Mouse (Mus musculus): ENCODE results near the gene Creg1. TPM values are rescaled to one million over a fixed set of nuclear protein-coding genes. Genes with fewer than 3 reads are reported as not detected.

The Creg1 gene
- polyA plus RNA-seq, 1 experiment from 2014 or later, result 89.9 TPM

DNA sequence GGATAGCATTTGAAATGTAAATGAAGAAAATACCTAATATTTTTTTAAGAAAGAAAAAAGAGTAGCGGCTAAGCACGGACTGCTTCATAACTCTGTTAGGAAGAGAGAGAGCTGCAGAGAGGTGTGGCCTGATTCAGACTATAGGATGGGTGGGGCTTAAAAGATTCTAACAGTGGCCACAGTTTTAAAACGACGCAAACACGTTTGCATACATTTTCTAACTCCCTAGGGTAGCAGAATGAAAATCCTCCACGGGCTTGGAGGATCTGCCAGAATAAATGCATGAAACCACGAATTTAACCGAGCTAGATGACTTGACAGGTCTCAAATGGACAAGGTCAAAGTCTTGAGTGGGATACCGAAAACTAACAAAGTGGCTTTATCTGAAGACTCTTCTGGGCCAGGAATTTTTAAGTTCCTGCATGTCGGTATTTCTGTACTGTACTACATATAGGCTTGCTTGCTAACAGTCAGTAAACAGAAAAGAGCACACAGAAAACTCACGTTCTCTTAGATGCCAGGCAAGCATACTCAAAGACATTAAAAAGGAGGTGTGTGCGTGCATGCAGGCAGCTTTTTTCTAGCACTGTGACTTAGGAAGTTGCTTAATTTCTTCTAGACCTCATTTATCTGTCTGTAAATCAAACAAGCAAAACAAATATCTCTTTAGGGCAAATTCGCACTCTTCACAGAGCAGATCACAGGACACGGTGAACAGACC is 472 bp upstream of the Creg1 start:
- TF ChIP-seq CTCF (IDR thresholded peaks at IDR 0.05; ENCODE audit: low read depth), result no peak
- peak overlapping the region; percentile 80 for H3K4me2 ChIP-seq (ENCODE audit: low read length)
- H3K9ac ChIP-seq (ENCODE audit: low read depth, low read length), result no peak overlapping the region
- DNase-seq (ENCODE audit: low spot score), result peak; percentile 56
- 23% methylated on average over 14 of the region's 14 CpGs for whole genome bisulfite sequencing
- H3K4me3 ChIP-seq (replicated peaks; ENCODE audit: low read depth, low read length), result peak overlapping the region; percentile 83
- 0 out of 2 replicates have a peak, but pooled peaks have one; percentile 4 for ATAC-seq (replicated peaks; ENCODE audit: low FRiP score, low read depth)
- peaks cover 8% of the 10 kb centered on the region; the same call in 1 of the 2 replicates for H3K4me1 ChIP-seq (replicated peaks; ENCODE audit: insufficient read depth, low read length)
- H3K27me3 ChIP-seq (ENCODE audit: insufficient read depth, low read length), result no peaks in the 10 kb centered on the region
- no peaks in the 10 kb centered on the region for H3K36me3 ChIP-seq (ENCODE audit: insufficient read depth, low read length)
- H3K9me3 ChIP-seq (replicated peaks; ENCODE audit: low read length), result no peaks in the 10 kb centered on the region
- H3K27ac ChIP-seq, result no peak overlapping the region

DNA sequence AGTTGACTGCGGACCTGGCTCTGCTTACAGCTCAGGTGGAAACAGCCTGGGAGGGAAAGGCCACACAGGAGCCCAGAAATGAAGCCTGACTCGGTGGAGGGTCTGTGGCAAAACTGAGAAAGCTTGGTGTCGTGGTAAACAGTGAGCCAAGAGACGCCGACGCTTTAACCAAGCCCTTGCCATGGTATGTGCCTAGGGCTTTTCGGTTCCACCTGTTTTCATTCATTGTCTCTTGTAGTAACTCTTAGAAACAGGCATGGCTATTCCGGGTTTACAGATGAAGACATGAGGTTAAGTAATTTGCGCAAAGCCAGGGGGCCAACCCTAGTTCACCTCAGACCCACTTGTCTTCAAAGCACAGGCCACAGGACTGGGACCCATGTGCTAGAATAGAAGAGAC is 1.0 kb downstream of the Creg1 start:
- Histone ChIP-seq H3K9ac (ENCODE audit: low read depth, low read length) (no peak overlapping the region), H3K27ac (no peak overlapping the region), H3K27me3 (ENCODE audit: insufficient read depth, low read length) (no peaks in the 10 kb centered on the region), H3K36me3 (ENCODE audit: insufficient read depth, low read length) (no peaks in the 10 kb centered on the region), H3K4me2 (ENCODE audit: low read length) (peak overlapping the region; percentile 80), H3K4me3 (replicated peaks; ENCODE audit: low read depth, low read length) (peak overlapping the region; percentile 83), H3K4me1 (replicated peaks; ENCODE audit: insufficient read depth, low read length) (peaks cover 8% of the 10 kb centered on the region; the same call in 1 of the 2 replicates), H3K9me3 (replicated peaks; ENCODE audit: low read length) (no peaks in the 10 kb centered on the region)
- no peak for TF ChIP-seq CTCF (IDR thresholded peaks at IDR 0.05; ENCODE audit: low read depth)
- ATAC-seq (replicated peaks; ENCODE audit: low FRiP score, low read depth) (no peak), DNase-seq (ENCODE audit: low spot score) (no peak)
- WGBS, result 54% methylated on average over 9 of the region's 9 CpGs

DNA sequence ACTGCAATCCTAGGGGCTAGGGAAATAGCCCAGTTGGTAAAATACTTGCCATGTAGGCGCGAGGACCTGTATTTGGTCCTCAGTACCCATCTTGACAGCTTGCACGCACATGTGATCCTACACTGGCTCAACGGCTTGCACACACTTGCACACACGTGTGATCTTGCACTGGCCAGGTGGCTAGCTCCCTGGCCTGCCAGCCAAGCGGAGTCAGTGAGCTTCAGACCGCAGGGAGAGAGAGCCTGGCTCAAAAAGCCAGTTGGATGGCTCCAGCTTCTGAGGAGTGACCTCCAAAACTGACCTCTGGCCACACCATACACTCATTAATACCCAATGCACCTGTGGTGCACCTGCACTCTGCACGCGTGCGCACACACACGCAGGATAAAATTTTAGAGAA is 1.5 kb downstream of the Creg1 start:
- 84% methylated on average over 11 of the region's 11 CpGs for WGBS
- peak overlapping the region; percentile 80 for H3K4me2 ChIP-seq (ENCODE audit: low read length)
- H3K9ac ChIP-seq (ENCODE audit: low read depth, low read length), result no peak overlapping the region

DNA sequence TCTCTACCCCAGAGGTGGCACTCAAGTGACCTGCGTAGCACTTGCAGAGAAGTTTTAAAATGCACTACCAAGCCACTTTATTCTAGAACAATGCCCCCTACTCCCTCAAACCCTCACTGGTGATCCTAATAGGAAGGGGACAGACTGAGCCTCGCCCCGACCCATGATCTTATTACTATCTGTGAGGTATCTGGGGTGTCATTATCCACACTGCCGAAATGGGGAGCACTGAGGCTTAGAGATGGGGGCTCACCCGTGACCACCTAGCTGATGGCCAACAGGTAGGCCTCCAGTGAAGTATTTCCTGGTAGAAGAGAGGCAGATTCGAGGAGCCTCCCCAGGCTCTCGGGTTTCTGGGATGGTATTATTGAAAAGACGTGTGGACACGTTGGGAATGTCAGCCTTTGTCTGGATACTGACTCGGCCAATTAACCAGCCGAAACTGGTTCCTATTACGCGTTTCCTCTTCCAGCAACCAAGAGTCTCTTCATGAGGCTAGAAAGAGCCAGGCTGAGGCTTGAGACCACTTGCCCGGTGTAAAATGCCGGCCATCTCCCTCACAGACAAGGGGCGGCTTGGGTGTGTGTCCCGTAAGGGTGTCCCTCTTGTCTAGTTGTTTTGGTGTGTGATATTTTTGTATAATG is 2.2 kb downstream of the Creg1 start:
- no peak for TF ChIP-seq CTCF (IDR thresholded peaks at IDR 0.05; ENCODE audit: low read depth)
- H3K9me3 ChIP-seq (replicated peaks; ENCODE audit: low read length), result no peaks in the 10 kb centered on the region
- H3K9ac ChIP-seq (ENCODE audit: low read depth, low read length), result no peak overlapping the region
- H3K4me1 ChIP-seq (replicated peaks; ENCODE audit: insufficient read depth, low read length), result peaks cover 8% of the 10 kb centered on the region; the same call in 1 of the 2 replicates
- H3K36me3 ChIP-seq (ENCODE audit: insufficient read depth, low read length), result no peaks in the 10 kb centered on the region
- peak overlapping the region; percentile 25 for H3K4me2 ChIP-seq (ENCODE audit: low read length)
- DNase-seq (ENCODE audit: low spot score) (no peak), ATAC-seq (replicated peaks; ENCODE audit: low FRiP score, low read depth) (no peak)
- WGBS, result 69% methylated on average over 17 of the region's 17 CpGs
- no peak overlapping the region for H3K27ac ChIP-seq
- no peak overlapping the region for H3K4me3 ChIP-seq (replicated peaks; ENCODE audit: low read depth, low read length)
- no peaks in the 10 kb centered on the region for H3K27me3 ChIP-seq (ENCODE audit: insufficient read depth, low read length)

More for the DNA sequence above, 1.5 kb downstream of the Creg1 start:
- Histone ChIP-seq H3K36me3 (ENCODE audit: insufficient read depth, low read length) (no peaks in the 10 kb centered on the region), H3K27me3 (ENCODE audit: insufficient read depth, low read length) (no peaks in the 10 kb centered on the region), H3K9me3 (replicated peaks; ENCODE audit: low read length) (no peaks in the 10 kb centered on the region), H3K4me1 (replicated peaks; ENCODE audit: insufficient read depth, low read length) (peaks cover 8% of the 10 kb centered on the region; the same call in 1 of the 2 replicates), H3K4me3 (replicated peaks; ENCODE audit: low read depth, low read length) (no peak overlapping the region), H3K27ac (no peak overlapping the region)
- DNase-seq (ENCODE audit: low spot score) (no peak), ATAC-seq (replicated peaks; ENCODE audit: low FRiP score, low read depth) (no peak)
- no peak for TF ChIP-seq CTCF (IDR thresholded peaks at IDR 0.05; ENCODE audit: low read depth)

DNA sequence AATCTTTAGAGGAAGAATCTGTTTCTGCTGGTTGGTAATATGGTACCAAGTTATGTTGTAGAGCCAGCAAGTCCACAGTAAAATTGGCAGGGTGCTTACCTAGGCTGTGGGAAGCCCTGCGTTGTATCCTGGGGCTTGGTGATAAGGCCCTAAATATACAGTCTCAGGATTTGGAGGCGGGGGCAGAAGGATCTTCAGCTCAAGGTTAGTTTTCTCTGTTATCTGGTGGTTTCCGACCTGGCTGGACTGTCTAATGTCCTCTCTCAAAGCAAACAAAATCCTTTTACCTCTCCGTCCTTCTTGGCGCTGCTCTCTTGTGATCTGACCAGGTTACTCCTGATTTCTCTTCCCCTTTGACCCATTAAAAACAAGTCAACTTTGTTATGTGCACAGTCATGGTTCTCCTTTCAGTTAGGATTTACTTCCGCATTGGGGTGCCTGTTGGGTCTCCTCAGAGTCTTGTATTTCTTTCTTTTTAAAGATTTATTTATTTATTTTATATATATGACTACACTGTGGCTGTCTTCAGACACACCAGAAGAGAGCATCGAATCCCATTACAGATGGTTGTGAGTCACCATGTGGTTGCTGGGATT is 2.8 kb downstream of the Creg1 start:
- H3K9me3 ChIP-seq (replicated peaks; ENCODE audit: low read length), result no peaks in the 10 kb centered on the region
- DNase-seq (ENCODE audit: low spot score) (no peak), ATAC-seq (replicated peaks; ENCODE audit: low FRiP score, low read depth) (no peak)
- H3K27ac ChIP-seq, result no peak overlapping the region
- no peak for TF ChIP-seq CTCF (IDR thresholded peaks at IDR 0.05; ENCODE audit: low read depth)
- H3K9ac ChIP-seq (ENCODE audit: low read depth, low read length), result no peak overlapping the region
- H3K36me3 ChIP-seq (ENCODE audit: insufficient read depth, low read length), result no peaks in the 10 kb centered on the region
- H3K27me3 ChIP-seq (ENCODE audit: insufficient read depth, low read length), result no peaks in the 10 kb centered on the region
- no peak overlapping the region for H3K4me3 ChIP-seq (replicated peaks; ENCODE audit: low read depth, low read length)
- WGBS, result 91% methylated on average over 7 of the region's 7 CpGs
- H3K4me2 ChIP-seq (ENCODE audit: low read length), result no peak overlapping the region
- H3K4me1 ChIP-seq (replicated peaks; ENCODE audit: insufficient read depth, low read length), result peaks cover 8% of the 10 kb centered on the region; the same call in 1 of the 2 replicates

DNA sequence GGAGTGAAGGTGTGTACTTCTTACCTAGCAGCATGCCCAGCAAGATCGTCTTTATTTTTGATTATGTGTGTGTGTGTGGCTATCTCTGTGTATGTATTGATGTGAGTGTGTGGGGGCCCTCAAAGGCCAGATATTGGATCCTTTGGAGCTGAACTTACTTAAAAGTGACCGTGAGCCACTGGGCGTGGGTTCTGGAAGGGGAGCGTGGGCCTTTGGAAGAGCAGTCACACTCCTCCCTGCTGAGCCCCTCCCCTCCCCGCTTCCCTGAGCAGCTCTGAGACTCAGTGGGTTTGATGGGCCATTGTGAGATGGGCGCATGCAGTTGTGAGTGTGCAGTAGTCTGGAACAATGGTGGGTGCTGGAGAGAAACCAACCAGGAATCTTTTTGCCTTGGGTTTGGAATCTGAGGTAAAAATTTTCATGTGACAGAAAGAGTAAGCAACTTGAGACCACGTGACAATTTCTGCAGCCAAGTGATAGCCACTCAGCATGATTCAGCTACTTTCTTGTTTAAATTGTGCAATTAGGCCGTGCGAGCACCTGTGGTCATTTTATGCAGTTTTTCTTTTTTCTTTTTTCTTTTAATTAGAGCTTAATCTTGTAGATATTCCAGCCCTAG is 5.5 kb downstream of the Creg1 start:
- ATAC-seq (replicated peaks; ENCODE audit: low FRiP score, low read depth) (no peak), DNase-seq (ENCODE audit: low spot score) (no peak)
- 0 out of 2 replicates have a peak, but pooled peaks cover 5% of the 10 kb centered on the region for H3K36me3 ChIP-seq (ENCODE audit: insufficient read depth, low read length)
- H3K27ac ChIP-seq, result no peak overlapping the region
- no peak overlapping the region for H3K4me2 ChIP-seq (ENCODE audit: low read length)
- H3K4me1 ChIP-seq (replicated peaks; ENCODE audit: insufficient read depth, low read length), result peaks cover 6% of the 10 kb centered on the region; the same call in 1 of the 2 replicates
- H3K9ac ChIP-seq (ENCODE audit: low read depth, low read length), result no peak overlapping the region
- H3K27me3 ChIP-seq (ENCODE audit: insufficient read depth, low read length), result no peaks in the 10 kb centered on the region
- no peak overlapping the region for H3K4me3 ChIP-seq (replicated peaks; ENCODE audit: low read depth, low read length)
- WGBS, result 77% methylated on average over 9 of the region's 9 CpGs
- H3K9me3 ChIP-seq (replicated peaks; ENCODE audit: low read length), result no peaks in the 10 kb centered on the region
- TF ChIP-seq CTCF (IDR thresholded peaks at IDR 0.05; ENCODE audit: low read depth), result no peak
